Mouse (Mus musculus): ENCODE measurements around the gene Bcap31.

- no peak for TF ChIP-seq POLR2A (IDR thresholded peaks at IDR 0.05; ENCODE audit: borderline replicate concordance, control insufficient read depth, low read depth, low read length)
- TF ChIP-seq CTCF (IDR thresholded peaks at IDR 0.05; ENCODE audit: control insufficient read depth, insufficient read depth, low read length): no peak
These were observed 30.3 kb downstream of the Bcap31 start for GRCm38 (mm10) chrX:73685629-73686028.

Data from bone marrow, adult 2 months (tissue).